Mouse (Mus musculus): ENCODE measurements around the gene Igfbp2. TPM values are rescaled to one million over a fixed set of nuclear protein-coding genes. Genes with fewer than 3 reads are reported as not detected.

Igfbp2 gene
- polyA plus RNA-seq, 1 experiment, result 76.3 TPM

GRCm38 (mm10) chr1:72813089-72813638 lies 11.1 kb upstream of the Igfbp2 start:
- Histone ChIP-seq H3K27ac (ENCODE audit: insufficient read depth, low read length) (no peak overlapping the region), H3K4me3 (ENCODE audit: insufficient read depth, low read length) (no peak overlapping the region), H3K4me1 (ENCODE audit: control insufficient read depth, insufficient read depth, low read length) (no peaks in the 10 kb centered on the region)
- TF ChIP-seq POLR2A (IDR thresholded peaks at IDR 0.05; ENCODE audit: extremely low read depth, insufficient read depth, low read length) (no peak), CTCF (IDR thresholded peaks at IDR 0.05; ENCODE audit: extremely low read depth, insufficient read depth, low read length) (no peak)

GRCm38 (mm10) chr1:72813639-72814403 lies 10.5 kb upstream of the Igfbp2 start:
- TF ChIP-seq CTCF (IDR thresholded peaks at IDR 0.05; ENCODE audit: extremely low read depth, insufficient read depth, low read length) (no peak), POLR2A (IDR thresholded peaks at IDR 0.05; ENCODE audit: extremely low read depth, insufficient read depth, low read length) (no peak)
- H3K4me1 ChIP-seq (ENCODE audit: control insufficient read depth, insufficient read depth, low read length), result no peaks in the 10 kb centered on the region
- no peak overlapping the region for H3K4me3 ChIP-seq (ENCODE audit: insufficient read depth, low read length)
- H3K27ac ChIP-seq (ENCODE audit: insufficient read depth, low read length), result no peak overlapping the region

GRCm38 (mm10) chr1:72815184-72815583 lies 9.1 kb upstream of the Igfbp2 start:
- TF ChIP-seq POLR2A (IDR thresholded peaks at IDR 0.05; ENCODE audit: extremely low read depth, insufficient read depth, low read length) (no peak), CTCF (IDR thresholded peaks at IDR 0.05; ENCODE audit: extremely low read depth, insufficient read depth, low read length) (no peak)
- no peak overlapping the region for H3K27ac ChIP-seq (ENCODE audit: insufficient read depth, low read length)
- H3K4me1 ChIP-seq (ENCODE audit: control insufficient read depth, insufficient read depth, low read length), result no peaks in the 10 kb centered on the region
- no peak overlapping the region for H3K4me3 ChIP-seq (ENCODE audit: insufficient read depth, low read length)

GRCm38 (mm10) chr1:72815616-72816015 lies 8.7 kb upstream of the Igfbp2 start:
- H3K4me1 ChIP-seq (ENCODE audit: control insufficient read depth, insufficient read depth, low read length), result no peaks in the 10 kb centered on the region
- no peak for TF ChIP-seq POLR2A (IDR thresholded peaks at IDR 0.05; ENCODE audit: extremely low read depth, insufficient read depth, low read length)
- TF ChIP-seq CTCF (IDR thresholded peaks at IDR 0.05; ENCODE audit: extremely low read depth, insufficient read depth, low read length), result no peak
- H3K4me3 ChIP-seq (ENCODE audit: insufficient read depth, low read length), result no peak overlapping the region
- no peak overlapping the region for H3K27ac ChIP-seq (ENCODE audit: insufficient read depth, low read length)

DNA sequence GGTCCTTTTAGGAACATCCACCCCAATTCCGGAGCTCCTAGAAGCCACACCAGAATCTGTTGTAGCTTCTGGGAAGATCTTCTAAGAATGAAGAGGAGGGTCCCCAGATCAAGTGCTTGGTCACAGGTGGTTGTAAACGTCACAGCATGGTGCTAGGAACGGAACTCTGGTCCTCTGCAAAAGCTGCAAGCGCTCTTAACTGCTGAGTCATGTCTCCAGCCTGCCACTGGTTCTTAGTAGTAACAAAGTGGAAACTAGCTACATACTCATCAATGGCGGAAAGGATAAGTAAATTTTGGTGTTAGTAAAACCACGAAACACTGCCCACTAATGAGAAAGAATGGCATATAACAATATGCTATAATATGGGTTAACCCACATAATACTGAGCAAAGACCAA lies 4.3 kb upstream of the Igfbp2 start:
- no peak overlapping the region for H3K4me3 ChIP-seq (ENCODE audit: insufficient read depth, low read length)
- TF ChIP-seq CTCF (IDR thresholded peaks at IDR 0.05; ENCODE audit: extremely low read depth, insufficient read depth, low read length) (no peak), POLR2A (IDR thresholded peaks at IDR 0.05; ENCODE audit: extremely low read depth, insufficient read depth, low read length) (no peak)
- no peaks in the 10 kb centered on the region for H3K4me1 ChIP-seq (ENCODE audit: control insufficient read depth, insufficient read depth, low read length)
- no peak overlapping the region for H3K27ac ChIP-seq (ENCODE audit: insufficient read depth, low read length)

DNA sequence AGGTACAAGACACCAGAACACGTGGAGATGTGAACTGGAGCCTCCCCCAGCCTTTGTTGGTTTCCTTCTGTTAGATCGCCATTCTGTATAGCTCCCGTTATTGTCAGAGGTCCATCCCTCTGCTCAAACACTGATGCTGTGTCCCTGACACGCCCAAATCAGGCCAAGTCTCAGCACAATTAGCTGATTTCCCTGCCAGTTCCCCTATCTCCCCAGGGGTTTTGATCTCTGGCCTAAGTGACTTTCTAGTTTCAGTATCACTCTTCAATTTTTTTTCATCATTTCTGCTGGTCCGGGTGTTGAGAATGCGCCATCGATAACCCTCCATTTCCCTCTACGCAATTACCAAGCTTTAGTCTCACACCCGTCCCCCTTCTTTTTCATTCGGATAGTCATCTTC lies 1.4 kb upstream of the Igfbp2 start:
- TF ChIP-seq CTCF (IDR thresholded peaks at IDR 0.05; ENCODE audit: extremely low read depth, insufficient read depth, low read length), result no peak
- no peak for TF ChIP-seq POLR2A (IDR thresholded peaks at IDR 0.05; ENCODE audit: extremely low read depth, insufficient read depth, low read length)
- Histone ChIP-seq H3K4me3 (ENCODE audit: insufficient read depth, low read length) (no peak overlapping the region), H3K4me1 (ENCODE audit: control insufficient read depth, insufficient read depth, low read length) (no peaks in the 10 kb centered on the region), H3K27ac (ENCODE audit: insufficient read depth, low read length) (no peak overlapping the region)

- no peak overlapping the region for H3K27ac ChIP-seq (ENCODE audit: insufficient read depth, low read length)
- TF ChIP-seq POLR2A (IDR thresholded peaks at IDR 0.05; ENCODE audit: extremely low read depth, insufficient read depth, low read length), result no peak
- no peak for TF ChIP-seq CTCF (IDR thresholded peaks at IDR 0.05; ENCODE audit: extremely low read depth, insufficient read depth, low read length)
- H3K4me1 ChIP-seq (ENCODE audit: control insufficient read depth, insufficient read depth, low read length), result no peaks in the 10 kb centered on the region
- peak overlapping the region; percentile 15 for H3K4me3 ChIP-seq (ENCODE audit: insufficient read depth, low read length)
Observed at GRCm38 (mm10) chr1:72824707-72825101, 401 bp downstream of the Igfbp2 start.

- H3K27ac ChIP-seq (ENCODE audit: insufficient read depth, low read length), result no peak overlapping the region
Observed at GRCm38 (mm10) chr1:72825286-72825685, 983 bp downstream of the Igfbp2 start.

GRCm38 (mm10) chr1:72825921-72826320 lies 1.6 kb downstream of the Igfbp2 start:
- H3K27ac ChIP-seq (ENCODE audit: insufficient read depth, low read length), result no peak overlapping the region
- no peak overlapping the region for H3K4me3 ChIP-seq (ENCODE audit: insufficient read depth, low read length)
- H3K4me1 ChIP-seq (ENCODE audit: control insufficient read depth, insufficient read depth, low read length), result no peaks in the 10 kb centered on the region
- TF ChIP-seq POLR2A (IDR thresholded peaks at IDR 0.05; ENCODE audit: extremely low read depth, insufficient read depth, low read length), result no peak
- TF ChIP-seq CTCF (IDR thresholded peaks at IDR 0.05; ENCODE audit: extremely low read depth, insufficient read depth, low read length), result no peak

More at GRCm38 (mm10) chr1:72825286-72825685, 983 bp downstream of the Igfbp2 start:
- no peak for TF ChIP-seq POLR2A (IDR thresholded peaks at IDR 0.05; ENCODE audit: extremely low read depth, insufficient read depth, low read length)
- no peak for TF ChIP-seq CTCF (IDR thresholded peaks at IDR 0.05; ENCODE audit: extremely low read depth, insufficient read depth, low read length)
- H3K4me1 ChIP-seq (ENCODE audit: control insufficient read depth, insufficient read depth, low read length), result no peaks in the 10 kb centered on the region
- H3K4me3 ChIP-seq (ENCODE audit: insufficient read depth, low read length), result peak overlapping the region; percentile 15

DNA sequence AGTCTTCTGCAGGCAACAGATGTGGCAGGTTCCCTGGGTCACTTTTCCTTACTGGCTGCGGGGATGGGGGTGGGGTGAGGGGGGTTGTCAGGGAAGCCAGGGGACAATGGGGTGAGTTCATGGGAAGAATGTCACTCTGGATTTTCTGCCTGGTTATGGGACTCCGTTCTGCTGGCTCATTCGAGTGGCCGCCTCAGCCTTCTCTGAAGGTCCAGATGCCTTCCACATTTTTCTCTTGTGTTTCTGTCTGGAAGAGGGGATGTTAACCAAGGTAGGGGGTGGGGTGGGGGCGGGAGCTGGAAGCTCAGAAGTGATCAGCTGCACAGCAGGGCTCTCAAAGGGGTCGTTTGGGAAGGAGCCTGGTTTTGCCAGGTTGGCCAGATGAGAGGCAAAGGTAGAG lies 2.1 kb downstream of the Igfbp2 start:
- no peaks in the 10 kb centered on the region for H3K4me1 ChIP-seq (ENCODE audit: control insufficient read depth, insufficient read depth, low read length)
- TF ChIP-seq POLR2A (IDR thresholded peaks at IDR 0.05; ENCODE audit: extremely low read depth, insufficient read depth, low read length), result no peak
- no peak for TF ChIP-seq CTCF (IDR thresholded peaks at IDR 0.05; ENCODE audit: extremely low read depth, insufficient read depth, low read length)
- no peak overlapping the region for H3K27ac ChIP-seq (ENCODE audit: insufficient read depth, low read length)
- H3K4me3 ChIP-seq (ENCODE audit: insufficient read depth, low read length), result no peak overlapping the region
